Mouse (Mus musculus): ENCODE results near the gene Tgfbr2. TPM values are rescaled to one million over a fixed set of nuclear protein-coding genes. Genes with fewer than 3 reads are reported as not detected.
A peak's percentile ranks its signal among the peaks of the same experiment; 100 is the strongest.

Tgfbr2 gene
- polyA plus RNA-seq, 1 experiment from 2014 or later = 31.2 TPM

DNA sequence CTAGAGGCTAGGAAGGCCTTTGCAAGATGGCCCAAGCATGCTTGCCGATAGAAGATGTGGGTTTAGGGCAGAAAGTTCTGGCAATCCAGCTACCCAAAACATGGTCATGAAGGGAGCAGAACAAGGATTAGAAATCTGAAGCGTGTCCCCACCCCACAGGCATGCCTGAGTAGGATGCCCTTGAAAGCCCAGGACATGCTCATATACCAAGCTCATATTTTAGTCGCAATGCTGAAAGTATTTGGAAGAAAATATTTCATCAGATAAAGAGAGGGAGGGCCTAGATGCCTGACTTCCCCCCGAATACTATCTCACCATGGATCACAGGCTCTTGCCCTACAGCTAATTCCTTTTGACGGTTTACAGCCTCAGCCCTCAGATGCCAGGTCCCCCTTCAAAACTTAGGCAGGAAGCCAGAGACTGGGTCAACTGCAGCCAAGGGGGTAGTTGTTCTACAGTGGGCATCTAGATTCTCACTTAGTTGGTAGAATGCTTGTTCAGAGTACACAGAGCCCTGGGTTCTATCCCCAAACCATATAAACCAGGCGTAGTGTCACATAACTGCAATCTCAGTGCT lies 7.8 kb downstream of the Tgfbr2 start:
- no peak for ATAC-seq (replicated peaks; ENCODE audit: low FRiP score, low read depth)
- H3K27me3 ChIP-seq (ENCODE audit: insufficient read depth, low read length) = no peaks in the 10 kb centered on the region
- WGBS = 70% methylated on average over 6 of the region's 6 CpGs
- peak overlapping the region; percentile 47 for H3K27ac ChIP-seq
- peak; percentile 43 for DNase-seq (ENCODE audit: low spot score)
- H3K36me3 ChIP-seq (ENCODE audit: insufficient read depth, low read length) = no peaks in the 10 kb centered on the region
- TF ChIP-seq CTCF (IDR thresholded peaks at IDR 0.05; ENCODE audit: low read depth) = no peak
- no peak overlapping the region for H3K4me2 ChIP-seq (ENCODE audit: low read length)
- H3K4me3 ChIP-seq (replicated peaks; ENCODE audit: low read depth, low read length) = no peak overlapping the region
- H3K4me1 ChIP-seq (replicated peaks; ENCODE audit: insufficient read depth, low read length) = peaks cover 29% of the 10 kb centered on the region
- H3K9ac ChIP-seq (ENCODE audit: low read depth, low read length) = no peak overlapping the region
- H3K9me3 ChIP-seq (replicated peaks; ENCODE audit: low read length) = no peaks in the 10 kb centered on the region; the same call in none of the 2 replicates

DNA sequence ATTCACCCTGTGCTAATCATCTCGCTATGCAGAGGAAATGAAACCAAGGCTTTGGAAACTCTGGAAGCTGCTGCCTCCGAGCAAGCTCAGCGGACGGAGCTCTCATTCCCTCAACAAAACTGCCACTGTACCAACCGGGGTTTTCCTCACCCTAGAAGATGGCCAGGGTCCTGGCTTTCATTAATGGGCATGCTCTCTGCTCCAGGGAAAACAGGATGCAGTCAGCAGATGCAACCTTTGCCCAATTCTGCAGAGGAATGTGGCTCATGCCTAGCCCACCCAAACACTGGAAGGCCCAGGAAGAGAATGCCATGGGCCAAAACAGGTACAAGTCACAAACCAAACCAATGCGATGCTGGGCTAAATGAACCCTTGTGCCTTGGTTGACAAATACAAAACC lies 8.8 kb downstream of the Tgfbr2 start:
- Histone ChIP-seq H3K4me1 (replicated peaks; ENCODE audit: insufficient read depth, low read length) (peaks cover 26% of the 10 kb centered on the region), H3K9me3 (replicated peaks; ENCODE audit: low read length) (no peaks in the 10 kb centered on the region; the same call in none of the 2 replicates), H3K27ac (peak overlapping the region; percentile 47), H3K9ac (ENCODE audit: low read depth, low read length) (no peak overlapping the region), H3K36me3 (ENCODE audit: insufficient read depth, low read length) (no peaks in the 10 kb centered on the region), H3K4me2 (ENCODE audit: low read length) (no peak overlapping the region), H3K4me3 (replicated peaks; ENCODE audit: low read depth, low read length) (no peak overlapping the region), H3K27me3 (ENCODE audit: insufficient read depth, low read length) (no peaks in the 10 kb centered on the region)
- no peak for ATAC-seq (replicated peaks; ENCODE audit: low FRiP score, low read depth)
- WGBS = 73% methylated on average over 6 of the region's 6 CpGs
- no peak for TF ChIP-seq CTCF (IDR thresholded peaks at IDR 0.05; ENCODE audit: low read depth)
- DNase-seq (ENCODE audit: low spot score) = no peak

DNA sequence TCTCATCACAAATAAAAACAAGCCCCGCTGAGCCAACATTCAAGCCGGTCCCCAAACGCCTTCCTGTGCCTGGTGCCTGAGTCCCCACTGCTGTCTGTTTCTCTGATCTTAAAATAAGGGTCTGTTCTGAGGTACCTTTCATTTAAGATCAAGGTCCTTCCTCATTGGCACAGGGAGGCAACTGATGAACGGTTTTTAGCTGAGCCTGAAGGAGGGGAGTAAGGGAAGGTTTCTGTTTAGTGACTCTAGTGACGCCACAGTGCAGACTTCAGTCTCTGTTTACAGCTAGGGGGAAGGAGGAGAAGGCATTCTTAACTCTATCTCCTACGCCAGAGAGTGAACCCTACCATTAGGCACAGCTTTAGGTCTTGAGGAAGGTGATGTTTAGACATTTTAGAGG lies 11.3 kb downstream of the Tgfbr2 start:
- DNase-seq (ENCODE audit: low spot score) (no peak), ATAC-seq (replicated peaks; ENCODE audit: low FRiP score, low read depth) (no peak)
- Histone ChIP-seq H3K27ac (no peak overlapping the region), H3K4me2 (ENCODE audit: low read length) (no peak overlapping the region), H3K27me3 (ENCODE audit: insufficient read depth, low read length) (no peaks in the 10 kb centered on the region), H3K4me1 (replicated peaks; ENCODE audit: insufficient read depth, low read length) (peaks cover 18% of the 10 kb centered on the region), H3K4me3 (replicated peaks; ENCODE audit: low read depth, low read length) (no peak overlapping the region), H3K9me3 (replicated peaks; ENCODE audit: low read length) (no peaks in the 10 kb centered on the region; the same call in none of the 2 replicates), H3K9ac (ENCODE audit: low read depth, low read length) (no peak overlapping the region), H3K36me3 (ENCODE audit: insufficient read depth, low read length) (no peaks in the 10 kb centered on the region)
- 79% methylated on average over 6 of the region's 6 CpGs for WGBS
- TF ChIP-seq CTCF (IDR thresholded peaks at IDR 0.05; ENCODE audit: low read depth) = no peak

DNA sequence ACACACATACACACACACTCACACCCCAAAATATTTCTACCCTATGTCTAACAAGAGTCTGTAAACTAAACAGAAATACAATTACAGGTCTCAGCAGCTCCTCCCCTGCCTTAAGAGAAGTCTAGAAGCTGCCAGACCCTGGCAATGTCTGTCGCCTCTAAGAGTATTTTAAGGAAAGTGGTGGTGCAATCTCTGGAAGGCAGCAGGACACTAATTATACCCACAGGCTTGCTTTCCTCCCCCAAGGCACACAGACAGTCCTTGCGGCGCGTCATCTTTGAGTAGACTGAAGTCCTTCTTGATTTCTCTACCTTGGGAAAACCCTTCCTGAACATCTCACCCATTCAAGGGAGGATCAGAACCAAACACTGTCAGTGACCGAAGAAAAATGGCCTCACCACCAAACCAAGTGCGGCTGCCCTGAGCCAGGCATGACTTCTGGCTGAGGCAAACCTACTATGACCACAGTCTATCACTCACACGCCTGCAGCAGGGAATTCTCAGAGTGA lies 12.2 kb downstream of the Tgfbr2 start:
- Histone ChIP-seq H3K27me3 (ENCODE audit: insufficient read depth, low read length) (no peaks in the 10 kb centered on the region), H3K4me2 (ENCODE audit: low read length) (no peak overlapping the region), H3K4me1 (replicated peaks; ENCODE audit: insufficient read depth, low read length) (peaks cover 16% of the 10 kb centered on the region), H3K27ac (no peak overlapping the region), H3K4me3 (replicated peaks; ENCODE audit: low read depth, low read length) (no peak overlapping the region), H3K9ac (ENCODE audit: low read depth, low read length) (no peak overlapping the region), H3K9me3 (replicated peaks; ENCODE audit: low read length) (no peaks in the 10 kb centered on the region; the same call in none of the 2 replicates), H3K36me3 (ENCODE audit: insufficient read depth, low read length) (no peaks in the 10 kb centered on the region)
- ATAC-seq (replicated peaks; ENCODE audit: low FRiP score, low read depth) (no peak), DNase-seq (ENCODE audit: low spot score) (no peak)
- no peak for TF ChIP-seq CTCF (IDR thresholded peaks at IDR 0.05; ENCODE audit: low read depth)
- WGBS = 98% methylated on average over 7 of the region's 7 CpGs

DNA sequence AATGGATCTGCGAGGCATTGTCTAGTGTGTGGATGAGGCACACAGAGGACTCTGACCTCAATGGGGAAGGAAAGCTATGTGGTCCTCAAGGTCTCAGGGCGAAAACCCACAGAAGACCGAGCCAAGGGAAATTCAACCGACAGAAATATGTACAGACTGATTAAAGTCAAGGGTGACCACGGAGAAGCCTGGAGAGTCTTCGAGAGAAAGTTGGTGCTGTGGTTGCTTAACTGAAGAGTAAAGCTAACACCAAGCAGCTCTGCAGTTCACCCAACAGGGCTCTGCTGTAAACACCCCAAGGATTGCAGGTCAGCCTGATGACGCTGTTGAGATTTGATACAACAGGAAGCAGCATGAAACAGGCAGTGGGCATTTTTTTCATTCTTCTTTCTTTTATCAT lies 14.3 kb downstream of the Tgfbr2 start:
- ATAC-seq (replicated peaks; ENCODE audit: low FRiP score, low read depth) = no peak
- no peak overlapping the region for H3K9ac ChIP-seq (ENCODE audit: low read depth, low read length)
- no peaks in the 10 kb centered on the region; the same call in none of the 2 replicates for H3K9me3 ChIP-seq (replicated peaks; ENCODE audit: low read length)
- no peaks in the 10 kb centered on the region for H3K27me3 ChIP-seq (ENCODE audit: insufficient read depth, low read length)
- no peak overlapping the region for H3K4me3 ChIP-seq (replicated peaks; ENCODE audit: low read depth, low read length)
- peaks cover 5% of the 10 kb centered on the region; the same call in 1 of the 2 replicates for H3K4me1 ChIP-seq (replicated peaks; ENCODE audit: insufficient read depth, low read length)
- H3K27ac ChIP-seq = no peak overlapping the region
- no peak overlapping the region for H3K4me2 ChIP-seq (ENCODE audit: low read length)
- TF ChIP-seq CTCF (IDR thresholded peaks at IDR 0.05; ENCODE audit: low read depth) = no peak
- H3K36me3 ChIP-seq (ENCODE audit: insufficient read depth, low read length) = 0 out of 2 replicates have a peak, but pooled peaks cover 3% of the 10 kb centered on the region
- WGBS = 81% methylated on average over 7 of the region's 7 CpGs
- no peak for DNase-seq (ENCODE audit: low spot score)

- no peak overlapping the region for H3K4me3 ChIP-seq (replicated peaks; ENCODE audit: low read depth, low read length)
- peaks cover 5% of the 10 kb centered on the region; the same call in 1 of the 2 replicates for H3K4me1 ChIP-seq (replicated peaks; ENCODE audit: insufficient read depth, low read length)
- ATAC-seq (replicated peaks; ENCODE audit: low FRiP score, low read depth) = no peak
- H3K9ac ChIP-seq (ENCODE audit: low read depth, low read length) = no peak overlapping the region
- no peak overlapping the region for H3K27ac ChIP-seq
- TF ChIP-seq CTCF (IDR thresholded peaks at IDR 0.05; ENCODE audit: low read depth) = no peak
- no peaks in the 10 kb centered on the region; the same call in none of the 2 replicates for H3K9me3 ChIP-seq (replicated peaks; ENCODE audit: low read length)
- H3K27me3 ChIP-seq (ENCODE audit: insufficient read depth, low read length) = no peaks in the 10 kb centered on the region
- no peak overlapping the region for H3K4me2 ChIP-seq (ENCODE audit: low read length)
- 82% methylated on average over 3 of the region's 3 CpGs for WGBS
- 0 out of 2 replicates have a peak, but pooled peaks cover 7% of the 10 kb centered on the region for H3K36me3 ChIP-seq (ENCODE audit: insufficient read depth, low read length)
- no peak for DNase-seq (ENCODE audit: low spot score)
Observed at GRCm38 (mm10) chr9:116160067-116160466, 15.1 kb downstream of the Tgfbr2 start.

All from kidney, postnatal 0 days (tissue).